Mouse (Mus musculus) layer of hippocampus, postnatal 14 days (tissue): ENCODE data around the gene Ust. TPM values are rescaled to one million over a fixed set of nuclear protein-coding genes. Genes with fewer than 3 reads are reported as not detected.
A peak's percentile ranks its signal among the peaks of the same experiment; 100 is the strongest.

Source experiments
- DNase-seq, 2 experiments: peaks; one replicate each; pipeline ENCODE4 v3.0.0; 2021 to 2022; ENCODE audit warnings: low spot score in 2 of 2, mixed read lengths in 1 of 2
- total RNA-seq, 2 experiments: library from RNA; stranded (reverse); gene quantifications; 2 replicates each; pipeline ENCODE4 v1.2.3; 2021

The Ust gene
- total RNA-seq, 2 experiments from 2014 or later = 69.9 to 72.9 TPM

DNA sequence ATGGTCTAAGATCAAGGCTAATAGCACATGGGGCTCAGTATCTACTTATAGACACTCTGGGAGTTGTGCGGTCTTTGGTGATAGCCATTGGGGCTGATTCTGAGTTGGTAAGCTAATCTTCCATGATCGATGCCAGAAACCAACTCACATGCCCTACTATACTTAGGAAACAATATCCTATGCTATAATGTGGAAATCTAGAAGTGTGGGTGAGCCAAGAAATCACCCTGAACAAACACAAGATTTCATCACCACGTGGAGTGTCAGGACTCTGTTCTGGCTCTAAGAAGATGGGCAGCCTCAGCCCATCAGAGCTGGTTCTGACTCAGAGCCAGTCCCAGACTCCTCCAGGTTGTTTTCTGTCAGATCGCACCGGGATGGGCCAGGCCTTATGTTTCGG lies 286.1 kb downstream of the Ust start:
- DNase-seq = no peak

DNA sequence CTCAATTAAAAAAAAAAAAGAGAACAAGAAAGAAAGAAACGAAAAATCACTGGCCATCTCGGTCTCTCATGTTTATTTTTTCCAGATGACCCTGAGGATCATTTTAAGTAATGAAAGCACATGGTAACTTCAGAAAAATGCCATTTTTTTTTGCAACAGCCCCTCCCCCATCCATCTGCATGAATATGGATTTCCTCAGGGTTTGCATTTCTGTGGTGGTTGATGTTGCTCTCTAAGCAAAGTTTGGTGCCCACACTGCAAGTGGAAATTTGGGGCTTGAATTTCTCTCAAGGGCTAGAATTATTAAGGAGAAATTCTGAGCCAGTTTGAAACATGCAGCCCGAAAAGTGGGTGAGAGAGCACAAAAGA lies 290.3 kb downstream of the Ust start:
- no peak for DNase-seq

- peak; percentile 28 to 76 for DNase-seq
These were observed 290.8 kb downstream of the Ust start for GRCm38 (mm10) chr10:8227705-8228374.

DNA sequence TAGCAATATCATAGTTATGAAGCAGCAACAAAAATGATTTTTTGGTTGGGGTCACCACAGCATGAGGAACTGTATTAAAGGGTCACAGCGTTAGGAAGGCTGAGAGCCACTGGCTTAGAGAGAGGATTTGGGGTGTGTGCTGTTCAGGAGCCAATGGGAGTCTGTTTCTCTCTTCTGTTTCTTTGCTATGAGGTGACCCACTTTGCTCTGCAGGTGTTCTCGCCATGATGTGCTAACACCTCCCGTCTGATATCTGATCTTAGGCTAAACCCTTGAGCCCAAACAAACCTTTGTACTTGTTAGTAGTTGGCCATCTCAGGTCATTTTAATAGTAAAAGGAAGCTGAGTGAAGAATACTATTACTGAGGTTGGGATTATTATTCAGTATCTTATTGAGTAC lies 292.0 kb downstream of the Ust start:
- DNase-seq = no peak

DNA sequence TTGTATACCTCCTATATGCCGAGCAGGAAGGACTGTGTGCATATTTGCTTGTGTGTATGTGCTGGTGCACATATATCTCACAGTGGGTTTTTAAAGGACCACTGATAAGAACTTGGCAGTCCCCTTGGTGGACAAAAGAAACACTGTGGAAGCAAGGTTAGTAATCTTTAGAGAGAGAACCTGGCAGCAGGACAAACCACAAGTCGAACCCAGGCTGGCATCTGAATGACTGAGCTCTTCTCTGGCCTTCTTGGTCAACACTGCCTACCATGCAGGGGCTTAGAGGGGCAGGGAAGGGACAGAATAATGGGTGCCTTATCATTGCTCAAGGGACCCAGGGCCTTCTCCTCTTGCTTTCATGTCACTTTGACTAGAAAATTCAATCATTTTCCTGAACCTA lies 294.0 kb downstream of the Ust start:
- no peak for DNase-seq

GRCm38 (mm10) chr10:8224046-8224445 lies 294.6 kb downstream of the Ust start:
- DNase-seq = no peak

GRCm38 (mm10) chr10:8216946-8217345 lies 301.7 kb downstream of the Ust start:
- no peak for DNase-seq

DNA sequence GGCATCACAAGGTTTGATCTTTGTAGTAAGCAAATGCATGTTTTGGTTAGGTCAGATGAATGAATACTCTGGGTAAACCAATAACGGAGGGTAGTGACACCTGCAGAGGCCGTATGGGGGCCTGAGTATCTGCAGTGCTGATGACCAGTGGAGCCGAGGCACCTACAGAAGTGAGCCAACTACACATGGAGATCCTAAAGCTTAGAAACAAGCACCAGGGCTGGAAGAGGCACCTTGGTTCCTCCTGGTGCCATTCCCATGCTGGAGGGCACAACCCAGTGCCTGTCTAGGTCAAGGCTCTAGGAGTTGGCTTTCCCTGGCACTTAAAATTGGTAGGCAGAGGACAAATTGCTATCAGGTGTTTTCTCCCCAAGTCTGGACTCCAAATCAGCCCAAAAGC lies 303.4 kb downstream of the Ust start:
- DNase-seq = no peak

DNA sequence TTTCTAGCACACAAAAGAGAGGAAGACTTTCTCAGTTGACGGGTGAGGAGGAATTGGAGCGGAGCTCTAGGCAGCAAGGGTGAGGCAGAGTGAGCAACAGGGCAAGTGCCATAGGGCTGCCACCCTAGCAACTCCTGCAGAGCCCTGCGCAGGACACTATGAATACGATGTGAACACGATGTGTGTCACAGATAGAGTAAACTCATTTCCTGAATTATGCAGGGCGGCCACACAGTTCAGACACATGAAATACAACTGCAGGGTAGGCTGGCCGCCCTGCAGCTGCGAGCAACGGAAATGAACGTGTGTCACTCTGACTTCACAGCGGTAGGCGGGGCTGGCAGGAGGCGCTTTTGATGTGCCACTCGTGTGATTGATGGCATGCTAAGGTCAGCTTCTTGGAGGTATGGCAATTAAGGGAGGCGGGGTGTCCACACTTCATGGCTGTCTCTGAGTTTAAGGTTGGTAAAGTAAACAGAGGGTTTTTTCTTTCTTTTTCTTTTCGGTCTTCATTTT lies 304.7 kb downstream of the Ust start:
- DNase-seq = no peak

DNA sequence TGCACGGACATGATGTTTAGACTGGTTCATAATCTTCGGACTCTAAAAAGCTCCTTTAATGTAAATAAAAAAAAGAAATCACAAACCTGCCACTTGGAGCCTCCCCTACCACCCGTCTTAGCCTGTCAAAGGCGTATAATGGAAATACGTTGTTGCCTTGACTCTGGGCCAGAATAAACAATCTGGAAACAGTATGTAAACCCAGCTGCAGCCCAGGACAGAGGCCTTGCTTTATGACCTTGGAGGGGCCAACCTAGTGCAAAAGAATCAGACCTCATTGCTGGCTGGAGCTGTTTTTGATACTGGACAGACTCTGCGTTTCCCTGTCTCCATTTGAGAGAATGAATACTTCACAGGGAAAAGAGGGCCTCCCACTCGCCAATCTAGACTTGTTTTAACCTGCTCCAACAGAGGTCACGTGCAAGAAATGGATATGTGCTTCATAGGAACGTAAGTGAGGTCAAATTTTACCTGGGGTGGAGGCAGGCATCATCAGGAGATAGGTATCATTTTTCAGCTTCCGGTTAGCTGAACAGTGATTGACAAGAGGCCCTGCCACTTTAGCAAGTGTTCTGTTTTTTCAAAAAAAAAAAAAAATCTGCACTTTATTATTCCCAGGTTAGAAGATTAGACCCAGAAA lies 305.2 kb downstream of the Ust start:
- DNase-seq = no peak

- DNase-seq = no peak
These were observed 305.9 kb downstream of the Ust start for GRCm38 (mm10) chr10:8212611-8213226.

DNA sequence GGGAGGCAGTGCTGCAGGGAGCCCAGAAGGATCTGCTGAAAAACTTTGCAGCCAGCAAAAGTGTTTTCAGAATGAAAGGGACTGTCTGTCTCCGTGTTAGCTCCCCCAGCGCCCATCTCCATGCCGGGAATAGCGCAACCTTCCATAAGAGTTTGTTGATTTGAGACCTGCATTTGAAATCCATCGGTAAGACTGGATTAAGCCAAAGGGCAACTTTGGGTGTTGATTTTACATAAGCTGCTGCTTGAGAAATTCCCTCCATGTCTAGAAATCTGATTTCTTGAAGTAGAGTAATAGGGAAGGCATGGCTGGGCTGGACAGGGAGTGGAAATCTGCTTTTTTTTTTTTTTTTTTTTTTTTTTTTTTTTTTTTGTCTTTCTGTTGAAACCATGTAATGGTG lies 306.9 kb downstream of the Ust start:
- DNase-seq = no peak

- no peak for DNase-seq
These were observed 308.3 kb downstream of the Ust start for GRCm38 (mm10) chr10:8210366-8210765.

DNA sequence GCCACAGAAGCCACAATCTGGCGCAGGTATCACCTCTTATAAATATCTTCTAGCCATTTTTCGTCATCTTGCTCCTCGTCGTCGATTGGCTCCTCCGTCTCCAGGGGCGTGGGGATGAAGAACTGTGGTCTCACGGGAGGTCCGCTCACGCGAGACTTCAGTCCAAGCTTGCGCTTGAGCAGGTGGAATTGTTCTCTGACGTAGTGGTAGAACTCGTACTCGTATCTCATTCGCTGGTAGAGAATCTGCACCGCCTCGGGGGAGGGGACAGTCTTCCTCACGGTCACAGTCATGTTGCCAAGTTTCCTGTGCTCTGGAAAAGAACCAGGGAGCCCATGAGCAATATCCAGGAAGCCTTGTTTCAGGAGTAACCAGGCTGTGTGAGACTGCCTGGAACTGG lies 311.3 kb downstream of the Ust start:
- no peak for DNase-seq

DNA sequence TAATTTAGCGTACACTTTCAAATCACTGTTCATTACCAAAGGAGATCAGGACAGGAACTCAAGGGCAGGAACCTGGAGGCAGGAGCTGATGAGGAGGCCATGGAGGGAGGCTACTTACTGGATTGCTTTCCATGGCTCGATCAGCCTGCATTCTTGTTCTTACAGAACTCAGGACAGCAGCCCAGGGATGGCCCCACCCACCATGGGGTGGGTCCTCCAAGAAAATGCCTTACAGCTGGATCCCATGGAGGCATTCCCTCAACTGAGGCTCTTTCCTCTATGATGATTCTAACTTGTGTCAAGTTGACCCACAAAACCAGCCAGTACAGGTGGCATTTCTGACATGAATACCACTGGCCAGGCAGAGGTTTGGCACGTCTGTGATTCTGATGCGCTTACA lies 314.9 kb downstream of the Ust start:
- no peak for DNase-seq

DNA sequence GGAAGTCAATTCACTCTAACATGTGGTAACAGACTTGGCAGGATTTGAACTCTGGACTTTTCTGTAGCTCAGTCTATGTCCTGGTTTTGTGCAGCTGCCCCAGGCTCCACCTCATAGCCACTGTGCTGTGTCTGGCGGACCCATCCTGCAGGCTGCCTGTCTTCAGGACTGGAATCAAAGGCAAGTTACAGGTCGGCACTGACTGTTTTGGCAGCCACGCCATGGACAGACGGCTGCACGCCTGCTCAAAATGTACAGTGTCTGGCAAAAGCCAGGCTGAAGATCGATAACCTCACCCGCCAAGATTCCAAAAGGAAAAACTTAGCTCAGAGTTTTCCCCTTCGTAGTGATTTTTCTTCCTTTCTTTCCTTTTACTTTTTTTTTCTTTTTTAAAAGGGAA lies 318.8 kb downstream of the Ust start:
- DNase-seq = no peak

GRCm38 (mm10) chr10:8199026-8199756 lies 319.4 kb downstream of the Ust start:
- no peak for DNase-seq

DNA sequence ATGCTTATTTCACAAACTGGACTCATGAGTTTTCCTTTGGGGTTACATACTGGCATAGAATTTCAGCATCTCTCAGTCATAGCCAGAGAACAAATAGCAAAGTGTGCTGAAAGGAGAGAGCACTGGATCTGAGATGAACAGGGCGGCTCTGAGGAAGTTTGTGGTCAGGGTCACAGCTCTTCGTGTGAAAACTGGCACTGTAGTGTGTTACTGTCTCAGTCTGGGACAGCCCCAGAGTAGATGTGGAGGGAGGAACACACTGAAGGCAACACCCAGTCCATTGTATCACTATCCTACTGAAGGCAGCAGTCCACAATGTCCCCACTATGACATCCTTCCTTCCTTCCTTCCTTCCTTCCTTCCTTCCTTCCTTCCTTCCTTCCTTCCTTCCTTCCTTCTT lies 321.0 kb downstream of the Ust start:
- DNase-seq = no peak

GRCm38 (mm10) chr10:8196300-8196699 lies 322.3 kb downstream of the Ust start:
- peak; percentile 68 to 87 for DNase-seq

- DNase-seq = no peak
These were observed 322.9 kb downstream of the Ust start for GRCm38 (mm10) chr10:8195730-8196129.

GRCm38 (mm10) chr10:8189331-8189981 lies 329.2 kb downstream of the Ust start:
- no peak for DNase-seq
